Mouse (Mus musculus): Measurements from ENCODE around the gene Lsamp.

Lsamp gene

DNA sequence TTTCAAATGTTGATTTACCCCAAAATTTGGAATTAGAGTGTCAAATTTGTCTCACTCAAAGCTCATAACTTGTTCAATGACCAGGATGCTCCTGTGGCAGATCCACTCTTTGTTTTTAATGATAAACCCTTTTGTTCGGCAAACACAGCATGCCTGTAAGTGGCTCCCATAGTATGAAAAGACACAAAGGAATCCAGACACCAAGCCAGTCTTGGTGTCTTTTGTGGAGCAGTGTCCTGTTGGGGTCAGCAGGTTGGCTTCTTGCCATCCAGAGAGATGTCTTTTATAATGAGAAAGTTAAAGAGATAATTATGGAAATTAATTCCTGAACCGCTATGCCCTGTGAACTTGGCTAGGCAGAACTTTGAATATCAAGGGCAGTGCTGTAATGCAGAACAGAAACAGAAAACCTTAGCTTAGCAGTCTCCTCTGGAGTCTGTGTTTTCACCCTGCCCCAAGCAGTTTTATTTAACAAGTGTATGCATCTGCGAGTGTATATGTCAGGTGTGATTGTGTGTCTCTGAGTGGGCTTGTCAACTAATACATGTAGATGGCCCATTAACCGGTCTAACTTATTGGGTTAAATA, 310.2 kb downstream of the Lsamp start:
- DNase-seq, result no peak

DNA sequence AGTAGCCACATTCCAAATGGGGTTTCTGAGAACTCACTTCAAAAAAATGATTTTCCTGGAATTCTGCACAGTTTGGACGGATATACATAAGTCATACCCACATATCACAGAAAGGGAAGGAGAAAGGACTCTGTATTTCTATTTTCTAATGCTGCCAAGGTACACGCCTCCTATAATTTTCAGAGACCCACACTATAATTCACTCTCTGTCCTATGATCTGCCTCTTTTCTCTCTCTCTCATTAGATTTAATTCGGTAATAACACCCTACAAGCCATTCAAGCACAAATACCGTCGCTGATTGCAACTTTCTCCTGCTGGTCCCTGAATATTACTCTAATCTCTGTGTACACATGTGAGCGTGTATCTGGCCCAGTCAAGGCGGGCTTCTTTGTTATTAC, 311.1 kb downstream of the Lsamp start:
- DNase-seq, result no peak

GRCm38 (mm10) chr16:40307666-40308065, 323.5 kb downstream of the Lsamp start:
- no peak for DNase-seq

DNA sequence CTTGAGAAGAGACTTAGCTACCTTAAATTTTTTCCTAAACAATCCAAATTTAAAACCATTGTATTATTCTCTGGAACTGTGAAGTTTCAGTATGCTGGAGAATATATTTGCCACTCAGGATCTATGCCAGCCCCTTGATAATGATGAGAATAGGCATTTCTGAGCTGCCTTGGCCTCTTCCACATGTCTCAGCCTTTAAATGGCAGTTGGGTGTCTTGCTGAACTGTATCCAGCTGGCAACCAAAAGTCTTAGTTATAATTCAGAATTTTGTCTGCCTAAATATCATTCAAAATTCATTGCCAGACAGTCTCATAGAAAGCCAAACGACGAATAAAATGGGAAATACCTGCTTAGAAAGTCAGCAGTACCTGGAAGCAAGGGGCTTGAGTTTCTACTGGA, 332.0 kb downstream of the Lsamp start:
- no peak for DNase-seq

- DNase-seq, result no peak
Observed at GRCm38 (mm10) chr16:40324811-40325210, 340.6 kb downstream of the Lsamp start.

DNA sequence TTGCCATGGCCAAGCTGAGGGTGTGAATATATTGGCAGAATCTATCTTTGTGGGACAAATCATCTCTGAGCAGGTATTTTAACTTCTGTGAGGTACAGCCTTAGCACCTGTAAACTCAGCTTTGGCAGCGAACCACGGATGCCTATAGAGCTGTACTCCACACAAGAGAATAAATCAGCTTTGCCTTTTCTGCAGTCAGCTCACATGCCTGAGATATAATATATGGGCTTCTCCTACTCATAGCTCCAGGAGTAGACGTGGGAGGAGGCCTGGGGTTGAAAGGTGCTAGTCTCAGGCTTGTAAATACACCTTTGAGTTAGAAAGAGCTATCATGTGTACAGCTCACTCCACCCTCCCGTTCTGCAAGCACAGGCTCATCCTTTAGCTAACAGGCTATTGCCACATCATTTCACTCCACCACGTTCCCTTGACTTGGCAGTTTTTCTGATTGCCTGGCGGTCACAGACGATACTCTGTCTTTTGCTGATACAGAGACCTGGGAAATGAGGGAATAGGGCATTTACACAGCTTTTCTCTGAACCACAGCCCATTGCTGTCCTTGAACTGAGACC, 344.2 kb downstream of the Lsamp start:
- no peak for DNase-seq

DNA sequence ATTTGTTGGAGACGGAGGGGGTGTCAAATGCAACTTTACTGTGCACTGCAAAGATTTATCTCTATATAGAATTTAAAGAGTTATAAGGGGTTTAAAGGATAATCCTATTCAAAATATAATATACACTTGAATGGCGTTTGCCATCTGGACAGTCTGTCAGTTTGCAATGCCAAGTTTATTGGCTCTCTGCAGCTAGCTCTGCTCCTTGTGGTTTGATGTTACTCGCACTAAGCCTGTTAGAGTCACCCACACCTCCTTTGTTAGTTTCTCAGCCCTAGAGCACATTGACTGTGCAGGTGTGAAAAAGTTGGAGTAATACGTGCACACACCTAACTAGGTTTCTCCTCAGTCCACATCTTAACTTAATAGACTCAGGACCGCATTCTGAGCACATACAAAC, 385.5 kb downstream of the Lsamp start:
- DNase-seq, result no peak

- DNase-seq, result no peak
Observed at GRCm38 (mm10) chr16:40371291-40371690, 387.1 kb downstream of the Lsamp start.

- DNase-seq, result no peak
Observed at GRCm38 (mm10) chr16:40375314-40375713, 391.2 kb downstream of the Lsamp start.

DNA sequence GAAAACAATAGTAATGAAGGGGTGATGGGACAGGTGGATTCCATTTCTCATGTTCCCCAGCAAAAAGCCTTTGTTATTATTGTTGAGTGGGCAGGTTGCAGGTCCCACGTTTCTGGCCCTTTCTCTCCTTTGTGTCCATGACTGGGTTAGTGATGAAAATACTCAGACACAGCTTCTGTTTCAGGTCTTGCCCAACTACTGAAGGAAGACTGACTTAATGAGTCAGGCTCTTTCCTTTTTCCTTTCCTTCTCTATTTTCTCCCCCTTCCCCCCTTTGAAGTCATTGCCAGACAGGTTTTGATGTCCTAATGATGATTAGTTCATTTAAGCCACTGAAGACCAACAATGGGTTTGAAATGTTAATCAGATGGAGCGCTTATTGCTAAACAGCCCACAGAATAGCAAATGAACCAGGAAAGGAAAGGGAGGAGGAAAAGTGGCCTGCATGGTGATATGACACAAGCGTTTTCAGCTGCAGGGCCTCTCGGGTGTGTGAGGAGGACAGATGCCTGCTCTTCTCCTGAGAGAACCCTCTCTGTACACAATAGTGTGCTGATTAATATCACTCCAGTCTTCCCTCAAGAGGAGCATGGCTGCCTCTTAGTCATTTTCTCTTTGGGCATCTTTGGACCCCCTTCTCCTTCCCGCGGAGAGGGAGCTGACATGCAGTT, 393.1 kb downstream of the Lsamp start:
- no peak for DNase-seq

GRCm38 (mm10) chr16:40392106-40392505, 407.9 kb downstream of the Lsamp start:
- no peak for DNase-seq

DNA sequence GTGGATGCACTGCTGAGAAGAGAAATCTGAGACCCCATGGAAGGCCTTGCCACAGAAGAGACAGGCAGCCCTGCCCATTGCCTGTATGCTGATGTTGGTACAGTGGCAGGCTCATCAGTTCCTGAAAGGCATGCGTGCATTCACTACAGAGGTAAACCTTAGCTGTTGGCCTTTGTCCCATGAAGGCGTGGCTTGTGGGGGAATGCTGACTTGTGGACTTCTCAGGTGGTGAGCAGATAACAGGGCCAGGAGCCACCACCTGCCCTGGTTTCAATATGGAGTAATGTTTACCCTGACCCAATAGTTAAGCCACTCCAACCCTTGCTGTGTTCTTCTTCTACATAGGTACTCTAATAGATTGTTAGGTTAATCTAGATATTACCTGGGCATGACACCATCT, 415.4 kb downstream of the Lsamp start:
- DNase-seq, result no peak

DNA sequence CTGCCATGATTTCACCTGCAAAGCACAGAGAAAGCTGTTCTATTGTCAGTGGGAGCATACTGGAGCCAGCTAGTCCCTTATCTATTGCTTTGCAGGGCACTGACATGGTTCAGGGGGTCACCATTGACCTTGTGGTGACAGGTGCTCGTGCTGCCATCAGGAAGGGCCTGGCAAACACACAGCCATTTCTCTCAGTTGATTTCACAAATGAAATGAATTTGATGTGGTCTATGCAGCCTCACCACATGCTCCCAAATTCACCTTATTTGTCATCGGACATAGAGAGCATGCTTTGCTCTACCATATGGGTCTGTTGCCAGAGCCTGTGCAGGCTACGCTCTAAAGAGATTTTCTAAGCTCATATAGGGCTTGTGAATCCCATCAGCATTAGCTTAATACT, 450.1 kb downstream of the Lsamp start:
- DNase-seq, result no peak

GRCm38 (mm10) chr16:40436415-40436814, 452.3 kb downstream of the Lsamp start:
- no peak for DNase-seq

GRCm38 (mm10) chr16:40437879-40438278, 453.7 kb downstream of the Lsamp start:
- no peak for DNase-seq

GRCm38 (mm10) chr16:40438876-40439275, 454.7 kb downstream of the Lsamp start:
- DNase-seq, result no peak

DNA sequence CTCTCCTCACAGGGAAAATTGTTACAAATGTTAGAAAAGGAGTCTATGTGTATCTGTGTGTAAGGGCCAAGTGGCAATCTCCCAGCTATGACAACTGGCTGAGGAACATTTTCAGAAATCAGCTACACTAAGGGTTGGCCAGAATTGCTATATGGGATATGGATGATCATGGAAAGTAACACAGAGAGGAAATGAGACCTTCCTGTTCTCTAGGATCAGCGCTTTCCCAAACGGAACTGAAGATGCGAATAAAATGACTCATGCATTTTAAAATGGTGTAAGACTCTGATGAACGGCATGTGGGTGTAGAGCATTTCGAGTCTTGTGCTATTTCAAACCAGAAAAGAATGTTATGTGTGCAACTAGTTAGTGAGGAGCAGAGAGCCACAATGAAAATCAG, 462.4 kb downstream of the Lsamp start:
- DNase-seq, result no peak

- DNase-seq, result no peak
Observed at GRCm38 (mm10) chr16:40463411-40464058, 479.4 kb downstream of the Lsamp start.

DNA sequence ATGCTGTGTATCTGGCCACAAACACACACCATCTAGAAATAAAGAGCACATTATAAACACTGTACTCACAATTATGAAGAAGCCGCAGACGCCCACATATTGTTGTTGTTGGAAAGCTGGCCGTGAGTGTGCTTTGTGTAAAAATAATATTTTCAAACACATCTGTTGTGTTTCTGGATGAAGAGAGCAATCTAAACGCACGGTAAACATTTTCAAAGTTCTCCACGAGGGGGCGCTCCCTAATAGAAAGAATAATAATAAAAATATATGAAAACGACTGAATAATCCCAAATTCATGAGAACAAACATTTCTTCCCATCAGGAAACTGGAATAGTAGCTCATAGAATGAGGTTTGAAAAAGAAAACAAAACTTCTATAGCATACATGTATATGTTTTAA, 482.4 kb downstream of the Lsamp start:
- DNase-seq, result peak; percentile 3

GRCm38 (mm10) chr16:40470946-40471345, 486.8 kb downstream of the Lsamp start:
- DNase-seq, result no peak

DNA sequence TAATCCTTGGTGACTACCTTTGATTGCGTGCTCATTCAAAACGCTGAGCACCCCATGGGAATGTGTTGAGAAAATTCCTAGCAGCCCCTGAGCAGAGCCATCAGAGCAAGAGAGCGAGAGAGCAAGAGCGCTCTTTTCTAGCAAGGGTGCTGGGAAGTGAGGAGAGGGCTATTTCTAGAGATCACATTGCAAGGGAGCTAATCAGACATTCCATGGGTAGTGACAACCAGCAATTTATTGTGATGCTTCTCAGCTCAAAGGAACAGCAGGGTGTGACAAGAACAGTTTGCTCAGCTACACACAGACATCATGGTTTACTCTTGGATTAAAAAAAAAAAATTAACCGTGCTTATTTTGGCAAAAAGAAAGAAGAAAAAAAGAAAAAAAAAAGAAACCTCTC, 487.8 kb downstream of the Lsamp start:
- DNase-seq, result no peak

DNA sequence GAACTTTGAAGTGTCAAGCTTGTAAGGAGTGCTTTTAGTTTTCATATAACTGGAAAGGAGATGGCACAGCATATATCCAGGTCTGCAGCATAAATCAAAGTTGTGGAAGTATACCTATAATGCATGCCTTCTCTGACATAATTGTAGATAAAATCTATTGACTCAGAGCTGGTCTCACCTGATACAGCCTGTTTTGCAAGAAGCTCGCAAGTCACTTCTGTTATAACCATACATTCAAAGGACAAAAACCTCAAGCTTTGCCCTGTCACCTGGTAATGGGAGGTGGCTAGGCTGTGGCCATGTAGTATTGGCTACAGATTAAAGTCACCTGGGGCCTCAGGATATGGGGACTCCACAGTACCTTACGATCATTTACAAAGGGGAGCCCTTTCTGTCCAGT, 507.4 kb downstream of the Lsamp start:
- DNase-seq, result no peak

DNA sequence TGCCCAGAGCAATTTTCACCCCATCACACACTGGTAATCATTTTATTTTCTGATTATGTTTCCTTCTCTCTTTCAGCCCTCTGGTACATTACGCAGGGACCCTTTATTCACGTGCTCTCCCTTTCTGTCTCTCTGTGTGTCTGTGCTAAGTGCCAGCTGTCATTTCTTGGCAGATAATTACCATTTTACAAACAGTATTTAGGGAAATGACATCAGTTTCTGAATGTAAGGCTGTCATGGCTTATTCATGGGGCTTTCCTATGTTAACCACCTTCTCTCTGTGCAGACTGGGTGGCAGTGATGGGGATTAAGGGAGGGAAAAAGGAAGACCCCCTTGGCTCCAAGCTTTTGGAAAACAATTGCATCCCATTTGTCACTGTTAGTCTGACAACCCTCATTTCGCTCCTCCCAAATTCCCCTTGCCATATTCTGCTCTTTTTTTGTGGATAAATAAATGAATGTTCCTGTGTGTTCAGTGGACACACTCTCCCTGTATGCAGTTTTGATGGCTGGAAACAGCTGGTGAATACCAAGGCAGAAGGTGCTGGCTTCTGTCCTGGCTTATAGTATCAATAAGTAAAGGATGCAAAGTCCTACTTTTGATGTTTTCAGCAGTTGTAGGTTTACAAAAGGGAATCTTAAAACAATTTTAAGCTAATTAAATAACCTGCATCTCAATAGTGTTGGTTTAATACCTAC, 520.2 kb downstream of the Lsamp start:
- no peak for DNase-seq

Data from lung, postnatal 36 days (tissue).